Mouse (Mus musculus): ENCODE measurements around the gene Naaladl2.

GRCm38 (mm10) chr3:24605485-24605884, 538.6 kb downstream of the Naaladl2 start:
- no peak for TF ChIP-seq EP300 (IDR thresholded peaks at IDR 0.05)
- TF ChIP-seq CTCF (IDR thresholded peaks at IDR 0.05), result no peak
